Mouse (Mus musculus) cerebellum, adult 2 months (tissue): ENCODE results near the gene 4930426L09Rik. TPM values are rescaled to one million over a fixed set of nuclear protein-coding genes. Genes with fewer than 3 reads are reported as not detected.

ENCODE experiments used
- DNase-seq, 2 experiments: peaks; one replicate each; pipeline ENCODE4 v3.0.0; 2021
- H3K27ac ChIP-seq: fragments of 200-500 bp; 2 replicates; pipeline ENCODE4 v1.5.1; 2012; ENCODE audit warnings: low read length, control low read depth, inconsistent platforms; ENCODE audit not compliant: insufficient read depth
- H3K27me3 ChIP-seq: fragments of 200-500 bp; 2 replicates; pipeline ENCODE4 v1.6.1; 2012; ENCODE audit warnings: inconsistent platforms, mild to moderate bottlenecking, low read length, moderate library complexity; ENCODE audit not compliant: control insufficient read depth, insufficient read depth
- H3K4me1 ChIP-seq: fragments of 200-500 bp; 2 replicates; pipeline ENCODE4 v1.6.1; 2011; ENCODE audit warnings: low read length; ENCODE audit not compliant: control insufficient read depth, insufficient read depth
- H3K4me3 ChIP-seq: fragments of 200-500 bp; replicated peaks from 2 replicates; pipeline ENCODE3; 2011; ENCODE audit warnings: mild to moderate bottlenecking, low read depth, low read length, control low read depth; ENCODE audit not compliant: insufficient read depth
- CTCF ChIP-seq: fragments of 200-500 bp; IDR thresholded peaks from 2 replicates; pipeline ENCODE4 v1.5.1; 2011; ENCODE audit warnings: low read depth, mild to moderate bottlenecking, control low read depth, low read length, moderate library complexity, borderline replicate concordance; ENCODE audit not compliant: insufficient read depth
- POLR2A ChIP-seq: fragments of 200-500 bp; IDR thresholded peaks from 2 replicates; pipeline ENCODE4 v1.6.1; 2011; ENCODE audit warnings: low read length, control low read depth, borderline replicate concordance; ENCODE audit not compliant: insufficient read depth
- WGBS: fragments of 180-500 bp; shearing (Covaris S2); methylation state at CpG from one replicate; pipeline ENCODE4 v1.1.7; 2018; 5-methylcytosine and 5-hydroxymethylcytosine counted together
- polyA plus RNA-seq: library from polyadenylated mRNA; depleted of rRNA; stranded (reverse); fragments of >200 nt; gene quantifications from 2 replicates; pipeline ENCODE4 v1.2.3, GENCODE M21; 2012; rRNA removed

Gene 4930426L09Rik
- polyA plus RNA-seq, 1 experiment = 0.98 TPM

DNA sequence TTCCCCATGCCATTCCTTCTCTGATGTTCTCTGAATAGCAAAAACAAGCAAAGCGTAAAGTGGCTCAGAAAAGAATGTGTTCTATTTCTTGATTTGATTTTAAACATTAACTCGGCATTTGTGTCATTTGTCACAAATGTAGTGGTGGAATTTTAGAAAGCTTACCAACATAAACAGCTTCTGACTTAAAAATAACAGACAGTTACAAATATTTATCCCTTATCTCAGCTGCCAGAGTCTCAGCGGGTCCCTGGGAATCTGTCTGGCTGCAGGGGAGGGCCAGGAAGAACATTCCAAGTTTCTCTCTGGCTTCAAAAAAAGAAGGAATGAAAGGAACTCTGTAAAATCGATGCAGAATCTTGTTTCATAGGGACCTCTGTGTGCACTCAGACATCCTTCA lies 39.3 kb downstream of the 4930426L09Rik start:
- TF ChIP-seq CTCF = no peak
- TF ChIP-seq POLR2A = no peak
- no peak for DNase-seq
- Histone ChIP-seq H3K27ac (no peak overlapping the region), H3K27me3 (no peaks in the 10 kb centered on the region), H3K4me1 (no peaks in the 10 kb centered on the region), H3K4me3 (no peak overlapping the region)
- 55% methylated on average over 4 of the region's 4 CpGs for WGBS

DNA sequence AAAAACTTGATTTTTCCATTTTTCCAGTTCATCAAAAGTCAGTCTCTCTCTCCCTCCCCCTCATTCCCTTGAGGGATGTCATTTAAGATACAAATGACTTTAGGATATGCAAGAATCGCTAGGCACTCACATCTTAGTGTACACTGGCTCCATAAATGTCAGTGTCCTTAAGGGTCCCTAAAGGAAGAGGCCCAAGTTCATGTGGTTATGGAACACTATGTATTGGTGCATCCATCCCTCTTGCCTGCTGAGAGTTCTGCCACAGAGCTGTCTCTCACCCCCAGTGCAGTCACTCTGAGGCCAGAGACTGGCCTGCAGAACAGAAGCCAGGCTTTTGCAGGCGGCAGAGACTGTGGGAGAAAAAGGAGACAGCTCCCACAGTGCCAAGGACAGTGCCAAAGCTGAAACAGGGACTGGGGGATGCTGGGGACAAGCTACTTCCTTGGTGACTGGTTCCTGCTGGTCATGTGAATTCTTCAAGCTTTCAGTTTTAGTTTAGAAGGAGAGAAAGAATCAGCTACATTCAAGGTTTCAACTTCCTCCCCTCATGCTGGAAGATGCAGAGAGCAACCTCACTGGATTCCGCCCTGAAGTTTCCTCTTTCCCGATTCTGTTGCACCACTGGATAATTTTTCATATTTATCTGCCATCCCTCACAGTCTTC lies 39.9 kb downstream of the 4930426L09Rik start:
- TF ChIP-seq CTCF (no peak), POLR2A (no peak)
- Histone ChIP-seq H3K27me3 (no peaks in the 10 kb centered on the region), H3K27ac (no peak overlapping the region), H3K4me3 (no peak overlapping the region), H3K4me1 (no peaks in the 10 kb centered on the region)
- 63% methylated on average over 4 of the region's 4 CpGs for WGBS
- DNase-seq = no peak

DNA sequence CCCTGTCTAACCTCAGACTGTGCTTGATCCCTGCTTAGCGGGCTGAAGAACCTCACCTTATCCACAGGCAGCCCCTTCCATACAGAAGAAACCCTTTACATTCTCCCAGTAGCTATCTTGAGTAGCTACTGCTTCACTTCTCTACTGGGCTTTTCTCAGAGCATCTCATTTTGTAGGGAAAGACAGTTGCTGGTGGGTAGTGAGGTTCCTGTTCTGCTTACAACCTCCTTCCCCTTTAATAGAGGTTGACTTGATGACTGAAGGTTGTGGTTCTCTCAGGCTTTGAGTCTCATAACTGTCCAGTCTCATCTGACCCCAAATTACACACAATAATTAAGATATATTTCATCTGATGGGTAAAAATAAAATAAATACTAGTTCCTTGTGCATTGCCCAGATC lies 50.1 kb downstream of the 4930426L09Rik start:
- no peaks in the 10 kb centered on the region for H3K4me1 ChIP-seq
- no peaks in the 10 kb centered on the region for H3K27me3 ChIP-seq
- DNase-seq = no peak
- 93% methylated on average over 1 of the region's 1 CpGs for WGBS
- H3K4me3 ChIP-seq = no peak overlapping the region
- no peak overlapping the region for H3K27ac ChIP-seq
- TF ChIP-seq POLR2A (no peak), CTCF (no peak)

DNA sequence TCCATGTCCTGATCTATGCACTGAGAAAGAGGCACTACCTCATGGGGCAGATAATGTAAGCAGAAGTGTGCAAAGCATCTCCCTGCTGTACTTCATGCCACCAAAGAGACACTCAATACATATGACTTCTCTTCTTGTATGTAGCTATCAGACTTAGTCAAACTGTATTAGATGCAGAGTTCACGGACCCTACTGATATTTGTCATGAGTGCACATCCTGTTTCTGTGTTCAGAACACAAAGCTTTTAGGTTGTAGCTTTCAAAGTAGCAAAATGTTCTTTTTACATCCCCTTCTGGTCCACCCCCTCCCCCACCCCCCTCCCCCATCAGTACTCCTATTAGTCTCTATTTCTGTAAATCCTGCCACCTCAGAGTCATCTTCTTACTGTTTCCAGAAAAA lies 51.2 kb downstream of the 4930426L09Rik start:
- DNase-seq = no peak
- WGBS = 93% methylated on average over 1 of the region's 1 CpGs
- Histone ChIP-seq H3K27me3 (no peaks in the 10 kb centered on the region), H3K4me1 (no peaks in the 10 kb centered on the region), H3K27ac (no peak overlapping the region), H3K4me3 (no peak overlapping the region)
- TF ChIP-seq POLR2A = no peak
- TF ChIP-seq CTCF = no peak

Other genes starting within 250 kb of the 4930426L09Rik start
- gene Pip4k2a, start 217 bp upstream of the 4930426L09Rik start, polyA plus RNA-seq = 67.8 and 78.1 TPM in 2 replicates
- gene Armc3, start 201.0 kb downstream of the 4930426L09Rik start, polyA plus RNA-seq = 0.11 and 0.29 TPM in 2 replicates